Mouse (Mus musculus): ENCODE data around the gene Tbrg1. TPM values are rescaled to one million over a fixed set of nuclear protein-coding genes. Genes with fewer than 3 reads are reported as not detected.
A peak's percentile ranks its signal among the peaks of the same experiment; 100 is the strongest.

Gene Tbrg1
- total RNA-seq (2014; fragmentation: Nextera tagmentation) = 21.5 and 29.7 TPM in 2 replicates
- total RNA-seq (2017) = 33.3 and 33.7 TPM in 2 replicates

GRCm38 (mm10) chr9:37656931-37657481 lies at the start of gene Tbrg1:
Tbrg1 (minus strand) TSS chr9:37657312.
- peak; percentile 92 for ATAC-seq (replicated peaks; ENCODE audit: poor library complexity, severe bottlenecking)

- peak; percentile 42; the same call in 1 of the 2 replicates for ATAC-seq (replicated peaks; ENCODE audit: poor library complexity, severe bottlenecking)
Observed at GRCm38 (mm10) chr9:37689970-37690686, 33.0 kb upstream of the Tbrg1 start.

- ATAC-seq (replicated peaks; ENCODE audit: poor library complexity, severe bottlenecking) = no peak
Observed at GRCm38 (mm10) chr9:37687941-37688303, 30.8 kb upstream of the Tbrg1 start.

- no peak for ATAC-seq (replicated peaks; ENCODE audit: poor library complexity, severe bottlenecking)
Observed at GRCm38 (mm10) chr9:37687288-37687940, 30.3 kb upstream of the Tbrg1 start.

GRCm38 (mm10) chr9:37681123-37681522 lies 24.0 kb upstream of the Tbrg1 start:
- no peak for ATAC-seq (replicated peaks; ENCODE audit: poor library complexity, severe bottlenecking)

- ATAC-seq (replicated peaks; ENCODE audit: poor library complexity, severe bottlenecking) = no peak
Observed at GRCm38 (mm10) chr9:37675287-37675686, 18.2 kb upstream of the Tbrg1 start.

GRCm38 (mm10) chr9:37670261-37670660 lies 13.1 kb upstream of the Tbrg1 start:
- ATAC-seq (replicated peaks; ENCODE audit: poor library complexity, severe bottlenecking) = no peak

GRCm38 (mm10) chr9:37669678-37670077 lies 12.6 kb upstream of the Tbrg1 start:
- no peak for ATAC-seq (replicated peaks; ENCODE audit: poor library complexity, severe bottlenecking)

- ATAC-seq (replicated peaks; ENCODE audit: poor library complexity, severe bottlenecking) = peak; percentile 37; the same call in 1 of the 2 replicates
Observed at GRCm38 (mm10) chr9:37669115-37669514, 12.0 kb upstream of the Tbrg1 start, which contains the start of gene Panx3. Panx3 (minus strand) TSS chr9:37669235.

GRCm38 (mm10) chr9:37666045-37666444 lies 8.9 kb upstream of the Tbrg1 start:
- ATAC-seq (replicated peaks; ENCODE audit: poor library complexity, severe bottlenecking) = no peak

- no peak for ATAC-seq (replicated peaks; ENCODE audit: poor library complexity, severe bottlenecking)
Observed at GRCm38 (mm10) chr9:37664604-37665003, 7.5 kb upstream of the Tbrg1 start.

- no peak for ATAC-seq (replicated peaks; ENCODE audit: poor library complexity, severe bottlenecking)
Observed at GRCm38 (mm10) chr9:37663210-37663609, 6.1 kb upstream of the Tbrg1 start.

- ATAC-seq (replicated peaks; ENCODE audit: poor library complexity, severe bottlenecking) = no peak
Observed at GRCm38 (mm10) chr9:37659413-37659812, 2.3 kb upstream of the Tbrg1 start.

- peak; percentile 65 for ATAC-seq (replicated peaks; ENCODE audit: poor library complexity, severe bottlenecking)
Observed at GRCm38 (mm10) chr9:37656439-37656881, 652 bp downstream of the Tbrg1 start.

GRCm38 (mm10) chr9:37655961-37656360 lies 1.2 kb downstream of the Tbrg1 start:
- no peak for ATAC-seq (replicated peaks; ENCODE audit: poor library complexity, severe bottlenecking)

- ATAC-seq (replicated peaks; ENCODE audit: poor library complexity, severe bottlenecking) = no peak
Observed at GRCm38 (mm10) chr9:37653836-37654235, 3.3 kb downstream of the Tbrg1 start.

- ATAC-seq (replicated peaks; ENCODE audit: poor library complexity, severe bottlenecking) = no peak
Observed at GRCm38 (mm10) chr9:37650639-37651038, 6.5 kb downstream of the Tbrg1 start.

GRCm38 (mm10) chr9:37646246-37646645 lies 10.9 kb downstream of the Tbrg1 start:
- no peak for ATAC-seq (replicated peaks; ENCODE audit: poor library complexity, severe bottlenecking)

GRCm38 (mm10) chr9:37638721-37639120 lies 18.4 kb downstream of the Tbrg1 start:
- ATAC-seq (replicated peaks; ENCODE audit: poor library complexity, severe bottlenecking) = no peak

GRCm38 (mm10) chr9:37636800-37637542 lies 20.1 kb downstream of the Tbrg1 start:
- no peak for ATAC-seq (replicated peaks; ENCODE audit: poor library complexity, severe bottlenecking)

- ATAC-seq (replicated peaks; ENCODE audit: poor library complexity, severe bottlenecking) = peak; percentile 94
Observed at GRCm38 (mm10) chr9:37636335-37636734, 20.8 kb downstream of the Tbrg1 start.

Data from granulocyte monocyte progenitor cell, adult 5-6 weeks (primary cell).